Mouse (Mus musculus) frontal cortex, adult 2 months (tissue): ENCODE measurements at regions not wholly inside any gene's neighbourhood (a gene's known extent, or its start where the extent isn't known, plus 50 kb on each side); places are given as distances from the start of the nearest gene placed in this dataset.
A peak's percentile ranks its signal among the peaks of the same experiment; 100 is the strongest.
"Not testable (repeated sequence)": the region's sequence is repeated elsewhere in the genome, so short reads cannot be mapped to it uniquely, and the experiment has no call there.

Experiments used
- DNase-seq, 2 experiments: peaks; one replicate each; pipeline ENCODE4 v3.0.0; 2022; ENCODE audit warnings: low spot score in 1 of 2; ENCODE audit errors: extremely low spot score in 1 of 2

GRCm38 (mm10) chr4:114296380-114296779 is 110.1 kb upstream of the Trabd2b start:
- no peak for DNase-seq

GRCm38 (mm10) chr4:114298517-114298916 is 108.0 kb upstream of the Trabd2b start:
- not testable (repeated sequence) for DNase-seq

- peak in 1 of 2 experiments; percentile 83 for DNase-seq
Observed at GRCm38 (mm10) chr4:114300390-114301012, 106.0 kb upstream of the Trabd2b start.

- DNase-seq = no peak
Observed at GRCm38 (mm10) chr4:114304654-114305053, 101.9 kb upstream of the Trabd2b start.

GRCm38 (mm10) chr4:114307491-114307890 is 99.0 kb upstream of the Trabd2b start:
- DNase-seq = no peak

- DNase-seq = peak in 1 of 2 experiments; percentile 57
Observed at GRCm38 (mm10) chr4:114308518-114308917, 98.0 kb upstream of the Trabd2b start.

- DNase-seq = no peak
Observed at GRCm38 (mm10) chr4:114315051-114315450, 91.5 kb upstream of the Trabd2b start.

GRCm38 (mm10) chr4:114315556-114315955 is 91.0 kb upstream of the Trabd2b start:
- DNase-seq = no peak

- DNase-seq = no peak
Observed at GRCm38 (mm10) chr4:114317076-114317475, 89.4 kb upstream of the Trabd2b start.

GRCm38 (mm10) chr4:114320076-114320475 is 86.4 kb upstream of the Trabd2b start:
- peak; percentile 12 to 36 for DNase-seq

- no peak for DNase-seq
Observed at GRCm38 (mm10) chr4:114321516-114322339, 84.8 kb upstream of the Trabd2b start.

- DNase-seq = no peak
Observed at GRCm38 (mm10) chr4:114329978-114330377, 76.5 kb upstream of the Trabd2b start.

- DNase-seq = no peak
Observed at GRCm38 (mm10) chr4:114331161-114331560, 75.4 kb upstream of the Trabd2b start.

- DNase-seq = no peak
Observed at GRCm38 (mm10) chr4:114334850-114335249, 71.7 kb upstream of the Trabd2b start.

- no peak for DNase-seq
Observed at GRCm38 (mm10) chr4:114336029-114336746, 70.3 kb upstream of the Trabd2b start.

GRCm38 (mm10) chr4:114336747-114337090 is 69.8 kb upstream of the Trabd2b start:
- peak in 1 of 2 experiments; percentile 26 for DNase-seq

- DNase-seq = peak in 1 of 2 experiments; percentile 22
Observed at GRCm38 (mm10) chr4:114339793-114340192, 66.7 kb upstream of the Trabd2b start.

- no peak for DNase-seq
Observed at GRCm38 (mm10) chr4:114345154-114345553, 61.4 kb upstream of the Trabd2b start.

- DNase-seq = peak in 1 of 2 experiments; percentile 85
Observed at GRCm38 (mm10) chr4:114346068-114346747, 60.3 kb upstream of the Trabd2b start.

GRCm38 (mm10) chr4:114346884-114347283 is 59.6 kb upstream of the Trabd2b start:
- no peak for DNase-seq

- DNase-seq = no peak
Observed at GRCm38 (mm10) chr4:114349601-114350000, 56.9 kb upstream of the Trabd2b start.
